Mouse (Mus musculus) midbrain, embryonic 15.5 days (tissue): ENCODE measurements around the gene Arpp21. TPM values are rescaled to one million over a fixed set of nuclear protein-coding genes. Genes with fewer than 3 reads are reported as not detected.

ENCODE experiments used
- ATAC-seq: fragments of 200-750 bp; cut with Nextera tagmentation; replicated peaks from 2 replicates; pipeline ENCODE4 v1.8.0; 2017; ENCODE audit warnings: moderate TSS enrichment
- H3K27ac ChIP-seq: fragments of 300-500 bp; sonication (generic); 2 replicates; pipeline ENCODE4 v1.5.1; 2015; ENCODE audit warnings: mild to moderate bottlenecking, inconsistent platforms
- H3K27me3 ChIP-seq: fragments of 300-500 bp; sonication (generic); replicated peaks from 2 replicates; pipeline ENCODE4 v1.6.1; 2015; ENCODE audit warnings: inconsistent platforms
- H3K36me3 ChIP-seq: fragments of 300-500 bp; sonication (generic); replicated peaks from 2 replicates; pipeline ENCODE4 v1.6.1; 2015; ENCODE audit warnings: inconsistent platforms
- H3K4me1 ChIP-seq: fragments of 300-500 bp; sonication (generic); 2 replicates; pipeline ENCODE4 v1.6.1; 2015; ENCODE audit warnings: inconsistent platforms
- H3K4me2 ChIP-seq: fragments of 300-500 bp; sonication (generic); 2 replicates; pipeline ENCODE4 v1.6.1; 2015; ENCODE audit warnings: inconsistent platforms, mild to moderate bottlenecking, moderate library complexity
- H3K4me3 ChIP-seq: fragments of 300-500 bp; sonication (generic); 2 replicates; pipeline ENCODE4 v1.5.1; 2015; ENCODE audit warnings: mild to moderate bottlenecking, inconsistent platforms
- H3K9ac ChIP-seq: fragments of 300-500 bp; sonication (generic); 2 replicates; pipeline ENCODE4 v1.6.1; 2015; ENCODE audit warnings: mild to moderate bottlenecking, inconsistent platforms
- H3K9me3 ChIP-seq: fragments of 300-500 bp; sonication (generic); 2 replicates; pipeline ENCODE4 v1.6.1; 2016; ENCODE audit warnings: inconsistent platforms
- WGBS: fragments of 180-500 bp; shearing (Covaris S2); methylation state at CpG from one replicate; pipeline ENCODE4 v1.1.7; 2015; ENCODE audit warnings: mixed read lengths; 5-methylcytosine and 5-hydroxymethylcytosine counted together
- polyA plus RNA-seq: library from polyadenylated mRNA; unstranded; fragments of >200 nt; fragmentation: Nextera tagmentation; extraction: Ambion mirVana; gene quantifications from 2 replicates; pipeline ENCODE4 v1.2.1, GENCODE M21; 2015

The Arpp21 gene
- polyA plus RNA-seq, 1 experiment from 2014 or later: 56.4 TPM

- 82% methylated on average over 13 of the region's 13 CpGs for WGBS
- H3K9me3 ChIP-seq: no peaks in the 10 kb centered on the region
- no peak overlapping the region for H3K9ac ChIP-seq
- no peak for ATAC-seq
- no peak overlapping the region for H3K4me3 ChIP-seq
- peaks cover 4% of the 10 kb centered on the region; the same call in 1 of the 2 replicates for H3K36me3 ChIP-seq
- peaks cover 7% of the 10 kb centered on the region; the same call in 1 of the 2 replicates for H3K4me1 ChIP-seq
- H3K27ac ChIP-seq: no peak overlapping the region
- H3K4me2 ChIP-seq: no peak overlapping the region
- H3K27me3 ChIP-seq: no peaks in the 10 kb centered on the region
Measured at GRCm38 (mm10) chr9:112227174-112227573, 8.6 kb downstream of the Arpp21 start.

- no peak overlapping the region for H3K27ac ChIP-seq
- H3K27me3 ChIP-seq: no peaks in the 10 kb centered on the region
- peaks cover 4% of the 10 kb centered on the region; the same call in 1 of the 2 replicates for H3K36me3 ChIP-seq
- no peak for ATAC-seq
- H3K9ac ChIP-seq: no peak overlapping the region
- H3K4me3 ChIP-seq: no peak overlapping the region
- H3K9me3 ChIP-seq: no peaks in the 10 kb centered on the region
- peaks cover 5% of the 10 kb centered on the region; the same call in 1 of the 2 replicates for H3K4me1 ChIP-seq
- H3K4me2 ChIP-seq: no peak overlapping the region
- 64% methylated on average over 1 of the region's 1 CpGs for WGBS
Measured at GRCm38 (mm10) chr9:112226511-112226910, 9.2 kb downstream of the Arpp21 start.

- Histone ChIP-seq H3K4me3 (no peak overlapping the region), H3K27ac (no peak overlapping the region), H3K27me3 (no peaks in the 10 kb centered on the region), H3K36me3 (peaks cover 4% of the 10 kb centered on the region; the same call in 1 of the 2 replicates), H3K9ac (no peak overlapping the region), H3K4me1 (peaks cover 3% of the 10 kb centered on the region; the same call in 1 of the 2 replicates), H3K9me3 (no peaks in the 10 kb centered on the region), H3K4me2 (no peak overlapping the region)
- 76% methylated on average over 2 of the region's 2 CpGs for WGBS
- no peak for ATAC-seq
Measured at GRCm38 (mm10) chr9:112225046-112225445, 10.7 kb downstream of the Arpp21 start.

GRCm38 (mm10) chr9:112219372-112219771 is 16.4 kb downstream of the Arpp21 start:
- 84% methylated on average over 8 of the region's 8 CpGs for WGBS
- Histone ChIP-seq H3K4me2 (no peak overlapping the region), H3K4me3 (no peak overlapping the region), H3K36me3 (peaks cover 4% of the 10 kb centered on the region; the same call in 1 of the 2 replicates), H3K9me3 (no peaks in the 10 kb centered on the region), H3K9ac (no peak overlapping the region), H3K27ac (no peak overlapping the region), H3K27me3 (no peaks in the 10 kb centered on the region), H3K4me1 (no peaks in the 10 kb centered on the region)
- ATAC-seq: no peak

GRCm38 (mm10) chr9:112218237-112218636 is 17.5 kb downstream of the Arpp21 start:
- no peak for ATAC-seq
- H3K27me3 ChIP-seq: no peaks in the 10 kb centered on the region
- H3K27ac ChIP-seq: no peak overlapping the region
- no peak overlapping the region for H3K4me3 ChIP-seq
- no peak overlapping the region for H3K9ac ChIP-seq
- 76% methylated on average over 3 of the region's 3 CpGs for WGBS
- H3K4me2 ChIP-seq: no peak overlapping the region
- no peaks in the 10 kb centered on the region for H3K9me3 ChIP-seq
- peaks cover 4% of the 10 kb centered on the region; the same call in 1 of the 2 replicates for H3K36me3 ChIP-seq
- H3K4me1 ChIP-seq: no peaks in the 10 kb centered on the region

GRCm38 (mm10) chr9:112217161-112217560 is 18.6 kb downstream of the Arpp21 start:
- Histone ChIP-seq H3K9me3 (no peaks in the 10 kb centered on the region), H3K9ac (no peak overlapping the region), H3K36me3 (no peaks in the 10 kb centered on the region), H3K4me3 (no peak overlapping the region), H3K27me3 (no peaks in the 10 kb centered on the region), H3K27ac (no peak overlapping the region), H3K4me2 (no peak overlapping the region), H3K4me1 (no peaks in the 10 kb centered on the region)
- ATAC-seq: no peak
- 83% methylated on average over 4 of the region's 4 CpGs for WGBS

- no peak for ATAC-seq
- H3K27me3 ChIP-seq: no peaks in the 10 kb centered on the region
- H3K4me2 ChIP-seq: no peak overlapping the region
- H3K9ac ChIP-seq: no peak overlapping the region
- no peaks in the 10 kb centered on the region for H3K9me3 ChIP-seq
- no peak overlapping the region for H3K27ac ChIP-seq
- 83% methylated on average over 10 of the region's 10 CpGs for WGBS
- no peaks in the 10 kb centered on the region for H3K4me1 ChIP-seq
- no peak overlapping the region for H3K4me3 ChIP-seq
- no peaks in the 10 kb centered on the region for H3K36me3 ChIP-seq
Measured at GRCm38 (mm10) chr9:112215030-112215806, 20.5 kb downstream of the Arpp21 start.

- WGBS: 76% methylated on average over 10 of the region's 10 CpGs
- no peaks in the 10 kb centered on the region for H3K27me3 ChIP-seq
Measured at GRCm38 (mm10) chr9:112213411-112214255, 22.1 kb downstream of the Arpp21 start.

GRCm38 (mm10) chr9:112209803-112210202 is 25.9 kb downstream of the Arpp21 start:
- ATAC-seq: no peak
- Histone ChIP-seq H3K27me3 (no peaks in the 10 kb centered on the region), H3K36me3 (no peaks in the 10 kb centered on the region), H3K4me2 (no peak overlapping the region), H3K4me3 (no peak overlapping the region), H3K9ac (no peak overlapping the region), H3K9me3 (no peaks in the 10 kb centered on the region), H3K4me1 (peaks cover 5% of the 10 kb centered on the region), H3K27ac (no peak overlapping the region)
- 62% methylated on average over 3 of the region's 3 CpGs for WGBS

More at GRCm38 (mm10) chr9:112213411-112214255, 22.1 kb downstream of the Arpp21 start:
- Histone ChIP-seq H3K4me2 (no peak overlapping the region), H3K9me3 (no peaks in the 10 kb centered on the region), H3K4me1 (no peaks in the 10 kb centered on the region), H3K4me3 (no peak overlapping the region), H3K27ac (no peak overlapping the region), H3K9ac (no peak overlapping the region), H3K36me3 (no peaks in the 10 kb centered on the region)
- ATAC-seq: no peak

- no peaks in the 10 kb centered on the region for H3K9me3 ChIP-seq
- WGBS: 16% methylated on average over 4 of the region's 4 CpGs
- ATAC-seq: peak; percentile 93
- H3K4me3 ChIP-seq: no peak overlapping the region
- H3K4me1 ChIP-seq: peaks cover 5% of the 10 kb centered on the region
- peak overlapping the region; percentile 43 for H3K27ac ChIP-seq
- H3K36me3 ChIP-seq: no peaks in the 10 kb centered on the region
- no peak overlapping the region for H3K9ac ChIP-seq
- no peak overlapping the region for H3K4me2 ChIP-seq
- H3K27me3 ChIP-seq: no peaks in the 10 kb centered on the region
Measured at GRCm38 (mm10) chr9:112207767-112208166, 28.0 kb downstream of the Arpp21 start.

GRCm38 (mm10) chr9:112198296-112198695 is 37.4 kb downstream of the Arpp21 start:
- no peak overlapping the region for H3K4me2 ChIP-seq

GRCm38 (mm10) chr9:112194049-112194448 is 41.7 kb downstream of the Arpp21 start:
- Histone ChIP-seq H3K4me3 (no peak overlapping the region), H3K27ac (no peak overlapping the region), H3K9me3 (no peaks in the 10 kb centered on the region), H3K4me1 (peaks cover 3% of the 10 kb centered on the region; the same call in 1 of the 2 replicates), H3K9ac (no peak overlapping the region), H3K4me2 (no peak overlapping the region), H3K36me3 (no peaks in the 10 kb centered on the region), H3K27me3 (no peaks in the 10 kb centered on the region)
- no peak for ATAC-seq

More at GRCm38 (mm10) chr9:112198296-112198695, 37.4 kb downstream of the Arpp21 start:
- Histone ChIP-seq H3K27ac (no peak overlapping the region), H3K9ac (no peak overlapping the region), H3K4me1 (no peaks in the 10 kb centered on the region; the same call in 1 of the 2 replicates), H3K4me3 (no peak overlapping the region), H3K36me3 (no peaks in the 10 kb centered on the region), H3K27me3 (no peaks in the 10 kb centered on the region), H3K9me3 (no peaks in the 10 kb centered on the region)
- 82% methylated on average over 6 of the region's 6 CpGs for WGBS
- no peak for ATAC-seq
